Mouse (Mus musculus) gastrocnemius, adult 18-20 months (tissue): Measurements from ENCODE around the gene Nfib. TPM values are rescaled to one million over a fixed set of nuclear protein-coding genes. Genes with fewer than 3 reads are reported as not detected.
A peak's percentile ranks its signal among the peaks of the same experiment; 100 is the strongest.

Experiments used
- DNase-seq: peaks from one replicate; pipeline ENCODE4 v3.0.0; 2021; ENCODE audit warnings: low spot score
- total RNA-seq, 2 experiments: library from RNA; stranded (reverse); gene quantifications; 2 replicates each; pipeline ENCODE4 v1.2.3; 2021

Nfib gene
- total RNA-seq, 2 experiments from 2014 or later, result 83.1 to 87.8 TPM

- no peak for DNase-seq
Observed at GRCm38 (mm10) chr4:82516211-82516795, 189.2 kb downstream of the Nfib start.

DNA sequence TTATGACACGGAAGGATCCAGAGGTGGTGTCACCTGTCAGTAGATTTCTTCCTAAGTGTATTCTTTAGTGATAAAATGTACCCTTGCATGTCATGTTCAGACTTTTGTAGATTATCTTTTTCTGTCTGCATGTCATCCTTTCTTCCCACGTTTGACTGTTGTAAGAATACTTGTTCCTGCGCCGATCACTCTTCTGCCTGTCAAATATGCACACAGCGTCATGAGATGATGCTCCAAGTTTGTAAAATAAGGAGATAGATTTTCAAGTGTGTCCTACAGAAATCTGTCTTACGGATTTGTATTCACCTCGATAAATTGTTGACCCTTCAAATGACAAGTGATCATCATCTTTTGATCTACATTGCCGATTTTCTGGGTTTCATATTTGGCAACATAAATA, 190.6 kb downstream of the Nfib start:
- no peak for DNase-seq

DNA sequence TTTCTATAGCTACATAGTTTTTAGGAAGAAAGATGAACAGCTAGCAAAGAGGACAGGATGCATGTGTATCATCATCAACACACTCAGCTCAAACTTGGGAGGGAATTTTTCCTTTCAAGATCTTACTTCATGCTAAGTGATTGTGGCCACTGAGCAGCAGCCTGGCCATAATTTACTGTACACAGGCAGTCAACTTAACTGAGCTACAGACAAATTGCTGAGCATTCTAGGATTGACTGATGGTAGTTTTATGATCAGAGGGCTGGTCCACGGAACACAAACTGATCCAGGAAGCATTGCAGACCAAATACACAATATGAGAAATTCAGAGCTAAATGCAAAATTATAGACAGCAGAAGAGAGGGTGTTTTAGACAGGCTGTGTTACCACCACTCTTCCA, 191.2 kb downstream of the Nfib start:
- no peak for DNase-seq

GRCm38 (mm10) chr4:82513426-82513750, 192.2 kb downstream of the Nfib start:
- no peak for DNase-seq

GRCm38 (mm10) chr4:82512743-82513425, 192.7 kb downstream of the Nfib start:
- DNase-seq, result peak; percentile 98

GRCm38 (mm10) chr4:82512335-82512734, 193.2 kb downstream of the Nfib start:
- no peak for DNase-seq

- peak; percentile 73 for DNase-seq
Observed at GRCm38 (mm10) chr4:82511524-82511923, 194.0 kb downstream of the Nfib start.

GRCm38 (mm10) chr4:82511001-82511513, 194.5 kb downstream of the Nfib start:
- no peak for DNase-seq

- no peak for DNase-seq
Observed at GRCm38 (mm10) chr4:82509771-82510170, 195.8 kb downstream of the Nfib start.

- no peak for DNase-seq
Observed at GRCm38 (mm10) chr4:82509166-82509767, 196.3 kb downstream of the Nfib start.

DNA sequence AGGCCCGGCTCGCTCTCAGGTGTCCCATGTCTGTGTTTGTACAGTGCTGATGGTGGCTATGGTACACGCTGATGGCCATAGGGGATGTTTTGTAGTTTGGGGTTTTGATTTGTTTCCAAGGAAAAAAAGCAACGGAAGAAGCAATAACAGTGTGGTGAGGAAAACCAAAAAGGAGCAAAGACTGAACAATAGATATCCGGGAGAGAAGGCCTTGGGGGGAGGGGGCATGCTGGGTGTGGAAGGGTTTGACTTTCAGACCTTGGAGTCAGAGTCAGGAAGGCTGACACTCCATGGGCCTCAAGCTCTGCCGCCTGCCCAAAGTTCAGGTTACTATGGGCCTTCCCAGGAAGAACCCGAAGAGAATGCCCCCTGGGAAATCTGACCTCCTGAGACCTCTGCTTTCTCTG, 197.3 kb downstream of the Nfib start:
- no peak for DNase-seq

DNA sequence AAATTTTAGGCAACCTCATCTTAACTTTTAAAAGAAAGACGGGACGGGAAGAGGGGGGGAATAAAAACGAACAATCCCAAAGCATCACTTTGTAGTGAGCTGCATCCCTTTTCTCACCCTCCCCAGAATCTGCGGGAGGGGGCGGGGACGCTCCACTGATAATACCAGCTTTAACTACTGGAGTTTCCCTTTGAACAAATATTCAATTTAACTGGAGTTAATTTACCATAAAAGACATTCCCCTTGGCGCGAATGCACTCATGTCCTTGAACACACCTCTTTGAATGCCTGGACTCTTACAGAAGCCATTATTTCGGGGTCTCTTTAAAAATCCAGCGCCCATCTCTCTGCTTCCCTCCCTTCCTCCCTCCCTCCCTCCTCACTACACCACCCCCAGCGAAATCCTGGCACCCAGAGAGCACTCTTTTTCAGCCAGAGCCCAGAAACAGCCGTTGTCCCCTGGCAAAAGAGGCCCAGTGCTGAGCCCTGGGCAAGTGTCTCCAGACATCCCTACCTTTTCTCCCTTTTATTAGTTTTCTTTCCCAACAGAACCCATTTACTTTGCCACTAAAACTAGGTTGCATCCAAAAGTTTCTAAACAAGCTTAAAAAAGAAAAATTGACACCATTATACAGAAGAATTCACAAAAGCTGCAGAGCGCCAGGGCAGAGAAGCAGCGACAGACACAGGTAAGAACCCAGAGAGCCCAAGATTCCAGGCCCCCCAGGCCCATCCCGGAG, 197.8 kb downstream of the Nfib start:
- peak; percentile 60 for DNase-seq

GRCm38 (mm10) chr4:82506731-82507331, 198.7 kb downstream of the Nfib start:
- peak; percentile 51 for DNase-seq

GRCm38 (mm10) chr4:82506081-82506730, 199.3 kb downstream of the Nfib start:
- DNase-seq, result peak; percentile 93

DNA sequence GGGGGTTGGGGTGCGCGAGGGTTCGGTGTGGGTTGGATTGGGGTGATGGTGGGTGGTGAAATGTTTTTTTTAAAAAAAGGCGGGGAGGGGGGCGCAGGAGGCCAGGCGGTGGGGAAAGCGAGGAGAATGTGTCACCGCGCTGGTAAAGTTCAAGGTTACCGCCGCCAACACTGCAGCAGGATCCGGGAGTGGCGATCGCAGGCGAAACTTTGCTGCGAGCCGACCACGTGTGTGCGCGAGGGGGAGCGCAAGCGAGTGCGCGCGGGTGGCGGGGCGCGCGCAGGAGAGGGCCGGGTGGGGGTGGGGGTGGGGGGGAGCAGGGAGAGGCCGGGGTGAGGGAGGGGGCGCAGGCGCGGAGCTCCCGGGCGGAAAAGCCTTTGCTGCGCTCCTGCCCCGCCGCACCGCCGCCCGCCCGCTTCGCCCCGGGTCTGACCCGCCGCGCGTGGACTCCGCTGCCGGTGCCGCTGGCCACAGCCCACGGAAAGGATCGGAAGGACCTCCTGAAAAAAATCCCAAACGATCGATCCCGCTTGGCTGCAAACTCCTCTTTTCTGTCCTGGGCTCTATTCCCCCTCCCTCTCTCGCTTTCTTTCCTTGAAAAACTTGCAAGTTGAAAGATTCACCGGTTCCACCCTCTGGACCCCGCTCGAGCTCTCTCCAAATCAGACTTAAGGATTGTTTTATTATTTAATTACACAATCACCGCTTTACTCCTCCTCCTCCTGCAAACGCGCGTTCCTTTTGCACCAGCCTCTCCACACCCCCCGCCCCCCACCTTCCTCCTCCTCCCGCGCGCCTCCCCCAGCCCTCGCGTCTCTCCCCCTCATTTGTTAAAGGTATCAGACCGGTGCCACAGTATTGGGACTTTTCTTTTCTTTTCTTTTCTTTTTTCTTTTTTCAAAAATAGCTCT, 200.2 kb downstream of the Nfib start:
- peak; percentile 75 for DNase-seq

DNA sequence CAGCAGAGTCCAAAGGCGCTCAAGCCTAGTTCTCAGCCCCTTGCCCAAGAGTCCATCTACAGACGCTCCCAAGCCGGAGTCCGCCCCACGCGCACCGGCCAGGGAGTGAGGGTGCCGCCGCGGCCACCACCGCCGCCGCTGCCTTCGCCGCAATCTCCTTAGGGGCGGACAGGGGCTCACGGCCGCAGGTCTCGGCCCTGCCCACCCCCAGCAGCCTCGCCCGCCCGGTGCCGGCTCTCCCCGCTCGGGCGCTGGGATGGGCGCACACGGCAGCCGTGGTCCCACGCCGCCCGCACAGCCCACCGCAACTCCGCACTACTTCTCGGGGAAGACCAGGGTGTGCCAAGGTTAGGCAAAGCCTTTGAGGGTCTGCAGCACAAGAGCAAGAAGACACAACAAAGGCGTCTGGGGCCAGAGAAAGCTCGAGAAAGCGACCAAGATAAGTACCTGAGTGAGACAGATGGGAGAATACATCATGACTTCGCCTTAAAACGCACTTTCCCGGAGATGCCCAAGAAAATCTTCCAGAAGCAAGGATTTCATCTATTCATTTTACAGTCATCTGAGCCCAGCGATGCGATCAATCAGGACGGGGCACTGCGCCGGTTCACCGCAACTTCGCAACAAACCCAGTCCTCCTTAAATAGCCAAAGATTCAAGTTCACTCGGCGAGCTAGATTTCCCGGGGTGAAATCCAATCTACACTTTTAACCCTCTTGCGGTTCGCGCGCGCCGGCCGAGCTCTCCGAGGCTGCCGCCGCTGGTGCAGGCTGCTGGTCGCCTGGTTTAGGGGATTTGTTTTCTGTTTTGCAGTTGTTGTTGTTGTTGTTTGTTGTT, 201.0 kb downstream of the Nfib start:
- peak; percentile 51 for DNase-seq

DNA sequence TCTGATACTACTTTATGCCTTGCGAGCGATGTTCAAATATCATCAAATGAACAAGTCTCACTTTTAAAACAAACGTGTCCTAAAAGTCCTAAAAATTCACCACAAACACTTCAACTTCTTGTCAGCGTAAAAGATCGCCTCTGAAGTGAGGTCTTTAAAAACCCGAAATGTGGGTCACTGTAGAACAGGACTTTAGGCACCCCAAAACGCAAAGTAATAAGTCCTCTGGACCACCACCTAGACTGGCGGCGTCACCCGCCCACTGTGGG, 201.6 kb downstream of the Nfib start:
- DNase-seq, result no peak

- no peak for DNase-seq
Observed at GRCm38 (mm10) chr4:82503274-82504014, 202.1 kb downstream of the Nfib start.

GRCm38 (mm10) chr4:82502611-82503010, 202.9 kb downstream of the Nfib start:
- DNase-seq, result no peak
